Mouse (Mus musculus): ENCODE results near the gene Pmm1. TPM values are rescaled to one million over a fixed set of nuclear protein-coding genes. Genes with fewer than 3 reads are reported as not detected.

Gene Pmm1
- polyA plus RNA-seq, 1 experiment = 104 TPM

- no peaks in the 10 kb centered on the region for H3K79me2 ChIP-seq (ENCODE audit: control insufficient read depth, insufficient read depth)
- H3K27me3 ChIP-seq (ENCODE audit: control insufficient read depth, insufficient read depth, insufficient read length) = no peaks in the 10 kb centered on the region
- no peak overlapping the region for H3K4me2 ChIP-seq (ENCODE audit: low read depth)
- no peak overlapping the region for H3ac ChIP-seq (ENCODE audit: control insufficient read depth, insufficient read length)
- peaks cover 16% of the 10 kb centered on the region for H3K36me3 ChIP-seq (ENCODE audit: control insufficient read depth, insufficient read depth)
- H3K4me3 ChIP-seq = no peak overlapping the region
- TF ChIP-seq POLR2AphosphoS2 (IDR thresholded peaks at IDR 0.05; ENCODE audit: insufficient read length, low read depth) (peak; percentile 35), MYOG (IDR thresholded peaks at IDR 0.05; ENCODE audit: control insufficient read depth in 1 of 3, insufficient read depth in 1 of 3, insufficient read length in 2 of 3, low read depth in 2 of 3) (no peak)
These were observed 8.4 kb downstream of the Pmm1 start for GRCm38 (mm10) chr15:81952310-81952709.

GRCm38 (mm10) chr15:81951159-81951558, 9.6 kb downstream of the Pmm1 start:
- H3K36me3 ChIP-seq (ENCODE audit: control insufficient read depth, insufficient read depth) = peaks cover 11% of the 10 kb centered on the region
- H3K27me3 ChIP-seq (ENCODE audit: control insufficient read depth, insufficient read depth, insufficient read length) = no peaks in the 10 kb centered on the region
- H3K4me3 ChIP-seq = no peak overlapping the region
- H3ac ChIP-seq (ENCODE audit: control insufficient read depth, insufficient read length) = no peak overlapping the region
- TF ChIP-seq POLR2AphosphoS2 (IDR thresholded peaks at IDR 0.05; ENCODE audit: insufficient read length, low read depth) (no peak), MAX (IDR thresholded peaks at IDR 0.05; ENCODE audit: low read depth) (no peak), TCF3 (IDR thresholded peaks at IDR 0.05; ENCODE audit: insufficient read length, low read depth) (no peak), SRF (IDR thresholded peaks at IDR 0.05; ENCODE audit: control insufficient read depth, insufficient read length, low read depth) (no peak), REST (IDR thresholded peaks at IDR 0.05; ENCODE audit: insufficient read depth, insufficient read length) (no peak), E2F4 (IDR thresholded peaks at IDR 0.05; ENCODE audit: insufficient read depth) (no peak)
- H3K79me2 ChIP-seq (ENCODE audit: control insufficient read depth, insufficient read depth) = no peaks in the 10 kb centered on the region
- H3K4me2 ChIP-seq (ENCODE audit: low read depth) = no peak overlapping the region

GRCm38 (mm10) chr15:81950716-81951115, 10.0 kb downstream of the Pmm1 start:
- Histone ChIP-seq H3K27me3 (ENCODE audit: control insufficient read depth, insufficient read depth, insufficient read length) (no peaks in the 10 kb centered on the region), H3ac (ENCODE audit: control insufficient read depth, insufficient read length) (no peak overlapping the region), H3K4me3 (no peak overlapping the region), H3K79me2 (ENCODE audit: control insufficient read depth, insufficient read depth) (no peaks in the 10 kb centered on the region), H3K4me2 (ENCODE audit: low read depth) (no peak overlapping the region), H3K36me3 (ENCODE audit: control insufficient read depth, insufficient read depth) (peaks cover 9% of the 10 kb centered on the region)
- TF ChIP-seq TCF12 (IDR thresholded peaks at IDR 0.05; ENCODE audit: insufficient read depth, poor library complexity, severe bottlenecking) = no peak
- TF ChIP-seq REST (IDR thresholded peaks at IDR 0.05; ENCODE audit: insufficient read depth, insufficient read length) = no peak
- no peak for TF ChIP-seq POLR2A (IDR thresholded peaks at IDR 0.05; ENCODE audit: insufficient read length, low read depth)
- no peak for TF ChIP-seq USF1 (IDR thresholded peaks at IDR 0.05; ENCODE audit: low read depth)
- TF ChIP-seq E2F4 (IDR thresholded peaks at IDR 0.05; ENCODE audit: insufficient read depth) = no peak
- no peak for TF ChIP-seq MYOD1 (IDR thresholded peaks at IDR 0.05; ENCODE audit: control insufficient read depth in 1 of 3, insufficient read length in 2 of 3, low read depth in 2 of 3)
- no peak for TF ChIP-seq MYOG (IDR thresholded peaks at IDR 0.05; ENCODE audit: control insufficient read depth in 1 of 3, insufficient read depth in 1 of 3, insufficient read length in 2 of 3, low read depth in 2 of 3)
- no peak for TF ChIP-seq CEBPB (IDR thresholded peaks at IDR 0.05; ENCODE audit: insufficient read depth, poor library complexity, severe bottlenecking)
- no peak for TF ChIP-seq SRF (IDR thresholded peaks at IDR 0.05; ENCODE audit: control insufficient read depth, insufficient read length, low read depth)
- no peak for TF ChIP-seq TCF3 (IDR thresholded peaks at IDR 0.05; ENCODE audit: insufficient read length, low read depth)
- no peak for TF ChIP-seq MAX (IDR thresholded peaks at IDR 0.05; ENCODE audit: low read depth)
- TF ChIP-seq POLR2AphosphoS2 (IDR thresholded peaks at IDR 0.05; ENCODE audit: insufficient read length, low read depth) = no peak

GRCm38 (mm10) chr15:81949476-81950131, 11.1 kb downstream of the Pmm1 start:
- H3K4me3 ChIP-seq = no peak overlapping the region
- H3ac ChIP-seq (ENCODE audit: control insufficient read depth, insufficient read length) = no peak overlapping the region
- no peaks in the 10 kb centered on the region for H3K36me3 ChIP-seq (ENCODE audit: control insufficient read depth, insufficient read depth)
- no peak overlapping the region for H3K4me2 ChIP-seq (ENCODE audit: low read depth)
- no peaks in the 10 kb centered on the region for H3K79me2 ChIP-seq (ENCODE audit: control insufficient read depth, insufficient read depth)
- TF ChIP-seq POLR2AphosphoS2 (IDR thresholded peaks at IDR 0.05; ENCODE audit: insufficient read length, low read depth) (peak; percentile 73), E2F4 (IDR thresholded peaks at IDR 0.05; ENCODE audit: insufficient read depth) (no peak)
- no peaks in the 10 kb centered on the region for H3K27me3 ChIP-seq (ENCODE audit: control insufficient read depth, insufficient read depth, insufficient read length)

- Histone ChIP-seq H3K4me2 (ENCODE audit: low read depth) (no peak overlapping the region), H3K36me3 (ENCODE audit: control insufficient read depth, insufficient read depth) (no peaks in the 10 kb centered on the region), H3K4me3 (no peak overlapping the region), H3K27me3 (ENCODE audit: control insufficient read depth, insufficient read depth, insufficient read length) (no peaks in the 10 kb centered on the region), H3K79me2 (ENCODE audit: control insufficient read depth, insufficient read depth) (no peaks in the 10 kb centered on the region), H3ac (ENCODE audit: control insufficient read depth, insufficient read length) (no peak overlapping the region)
- TF ChIP-seq POLR2AphosphoS2 (IDR thresholded peaks at IDR 0.05; ENCODE audit: insufficient read length, low read depth) (peak; percentile 76), USF1 (IDR thresholded peaks at IDR 0.05; ENCODE audit: low read depth) (no peak), TCF12 (IDR thresholded peaks at IDR 0.05; ENCODE audit: insufficient read depth, poor library complexity, severe bottlenecking) (no peak)
These were observed 11.7 kb downstream of the Pmm1 start for GRCm38 (mm10) chr15:81949076-81949475.

Data from myocyte (in vitro differentiated cells).